Mouse (Mus musculus): Measurements from ENCODE around the gene Prdm16. TPM values are rescaled to one million over a fixed set of nuclear protein-coding genes. Genes with fewer than 3 reads are reported as not detected.

Prdm16 gene
- polyA plus RNA-seq, 1 experiment: not detected

DNA sequence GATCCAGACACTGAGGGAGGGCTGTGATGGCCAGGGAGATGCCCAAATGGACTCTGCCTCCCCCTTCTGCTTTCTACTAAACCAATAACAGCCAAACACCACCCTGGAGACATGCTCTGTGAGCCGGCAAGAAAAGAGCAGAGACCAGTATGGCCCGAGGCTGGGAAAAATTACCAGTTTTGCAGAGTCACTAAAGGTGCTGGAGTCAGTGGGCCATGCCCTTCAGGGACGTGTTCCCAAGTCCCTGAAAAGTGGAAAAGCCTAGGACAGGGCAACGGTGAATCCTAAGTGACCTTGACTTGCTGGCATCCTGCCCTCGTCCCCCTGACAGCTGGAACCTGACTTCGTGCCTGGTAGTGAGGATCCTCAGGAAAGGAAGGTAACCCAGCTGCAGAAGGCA is 5.8 kb upstream of the Prdm16 start:
- H3K79me3 ChIP-seq (ENCODE audit: low read depth): no peaks in the 10 kb centered on the region
- H3ac ChIP-seq (ENCODE audit: control insufficient read depth, insufficient read length, low read depth): no peak overlapping the region
- no peaks in the 10 kb centered on the region for H3K79me2 ChIP-seq (ENCODE audit: control insufficient read depth, insufficient read depth)
- TF ChIP-seq USF1 (IDR thresholded peaks at IDR 0.05; ENCODE audit: low read depth): no peak
- no peak for TF ChIP-seq CEBPB (IDR thresholded peaks at IDR 0.05; ENCODE audit: low read depth)
- no peak for TF ChIP-seq MAX (IDR thresholded peaks at IDR 0.05)
- no peak for TF ChIP-seq FOSL1 (IDR thresholded peaks at IDR 0.05; ENCODE audit: insufficient read depth, low read length, poor library complexity, severe bottlenecking)
- no peak for TF ChIP-seq MYOG (IDR thresholded peaks at IDR 0.05; ENCODE audit: control insufficient read depth, extremely low read depth, insufficient read length)
- TF ChIP-seq MYOD1 (IDR thresholded peaks at IDR 0.05; ENCODE audit: control insufficient read depth, insufficient read length, low read depth): no peak
- TF ChIP-seq CTCF (IDR thresholded peaks at IDR 0.05; ENCODE audit: control insufficient read depth, insufficient read depth, insufficient read length): no peak
- no peak overlapping the region for H3K4me3 ChIP-seq (ENCODE audit: insufficient read depth, poor library complexity, severe bottlenecking)
- no peaks in the 10 kb centered on the region for H3K36me3 ChIP-seq (ENCODE audit: control insufficient read depth, insufficient read depth)
- no peaks in the 10 kb centered on the region for H3K27me3 ChIP-seq (ENCODE audit: control insufficient read depth, insufficient read depth, insufficient read length)

- no peak overlapping the region for H3K4me3 ChIP-seq (ENCODE audit: insufficient read depth, poor library complexity, severe bottlenecking)
- no peak overlapping the region for H3ac ChIP-seq (ENCODE audit: control insufficient read depth, insufficient read length, low read depth)
- TF ChIP-seq CEBPB (IDR thresholded peaks at IDR 0.05; ENCODE audit: low read depth): no peak
- TF ChIP-seq MYOG (IDR thresholded peaks at IDR 0.05; ENCODE audit: control insufficient read depth, extremely low read depth, insufficient read length): no peak
- no peak for TF ChIP-seq MYOD1 (IDR thresholded peaks at IDR 0.05; ENCODE audit: control insufficient read depth, insufficient read length, low read depth)
- TF ChIP-seq MAX (IDR thresholded peaks at IDR 0.05): no peak
- no peak for TF ChIP-seq FOSL1 (IDR thresholded peaks at IDR 0.05; ENCODE audit: insufficient read depth, low read length, poor library complexity, severe bottlenecking)
- no peak for TF ChIP-seq CTCF (IDR thresholded peaks at IDR 0.05; ENCODE audit: control insufficient read depth, insufficient read depth, insufficient read length)
- no peak for TF ChIP-seq USF1 (IDR thresholded peaks at IDR 0.05; ENCODE audit: low read depth)
- no peaks in the 10 kb centered on the region for H3K79me3 ChIP-seq (ENCODE audit: low read depth)
- H3K79me2 ChIP-seq (ENCODE audit: control insufficient read depth, insufficient read depth): no peaks in the 10 kb centered on the region
- H3K36me3 ChIP-seq (ENCODE audit: control insufficient read depth, insufficient read depth): no peaks in the 10 kb centered on the region
- H3K27me3 ChIP-seq (ENCODE audit: control insufficient read depth, insufficient read depth, insufficient read length): no peaks in the 10 kb centered on the region
These were observed 4.8 kb upstream of the Prdm16 start for GRCm38 (mm10) chr4:154641296-154642110.

DNA sequence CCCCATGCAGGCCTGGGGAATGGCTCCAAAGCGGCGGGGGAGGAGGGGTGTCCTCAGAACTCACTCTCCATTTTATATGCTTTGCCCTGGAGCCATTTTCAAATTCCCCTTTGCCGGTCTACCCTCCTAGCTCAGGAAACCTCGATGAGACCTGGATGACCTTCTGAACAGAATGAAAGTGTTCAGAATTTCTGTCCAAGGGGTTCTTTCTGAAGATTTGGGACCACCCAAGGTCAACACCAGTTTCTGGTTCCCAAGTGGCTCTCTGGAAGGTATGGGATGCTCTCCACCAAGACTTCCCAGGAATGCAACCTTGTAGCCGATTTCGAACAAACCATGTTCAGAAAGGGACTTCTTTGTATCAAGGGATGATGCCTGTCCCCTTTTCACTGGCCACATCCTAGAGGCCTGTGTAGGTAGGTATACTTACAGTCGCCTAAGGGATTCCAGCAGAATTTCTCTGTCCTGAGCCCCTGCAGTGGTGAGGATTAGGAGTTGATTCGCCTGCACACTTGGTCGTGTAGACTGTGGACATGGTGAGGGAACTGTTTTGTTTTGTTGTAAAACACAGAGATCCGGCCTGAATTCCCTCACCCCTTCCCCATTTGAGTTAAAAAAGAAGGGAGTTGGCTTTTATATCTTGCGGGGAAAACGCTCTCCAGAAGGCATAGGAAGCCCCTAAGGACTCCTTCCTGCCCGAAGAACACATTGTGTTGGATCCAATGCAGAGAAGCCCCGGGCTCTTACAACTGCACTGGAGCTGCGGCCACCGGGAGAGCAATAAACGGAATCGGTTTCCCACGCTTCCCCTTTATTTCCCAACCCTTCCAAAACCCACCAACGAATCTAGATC is 4.0 kb upstream of the Prdm16 start:
- no peak overlapping the region for H3K4me3 ChIP-seq (ENCODE audit: insufficient read depth, poor library complexity, severe bottlenecking)
- H3K36me3 ChIP-seq (ENCODE audit: control insufficient read depth, insufficient read depth): no peaks in the 10 kb centered on the region
- no peaks in the 10 kb centered on the region for H3K79me3 ChIP-seq (ENCODE audit: low read depth)
- no peak for TF ChIP-seq CEBPB (IDR thresholded peaks at IDR 0.05; ENCODE audit: low read depth)
- TF ChIP-seq MYOD1 (IDR thresholded peaks at IDR 0.05; ENCODE audit: control insufficient read depth, insufficient read length, low read depth): no peak
- no peak for TF ChIP-seq MAX (IDR thresholded peaks at IDR 0.05)
- TF ChIP-seq USF1 (IDR thresholded peaks at IDR 0.05; ENCODE audit: low read depth): no peak
- TF ChIP-seq FOSL1 (IDR thresholded peaks at IDR 0.05; ENCODE audit: insufficient read depth, low read length, poor library complexity, severe bottlenecking): no peak
- TF ChIP-seq CTCF (IDR thresholded peaks at IDR 0.05; ENCODE audit: control insufficient read depth, insufficient read depth, insufficient read length): no peak
- TF ChIP-seq MYOG (IDR thresholded peaks at IDR 0.05; ENCODE audit: control insufficient read depth, extremely low read depth, insufficient read length): no peak
- H3K27me3 ChIP-seq (ENCODE audit: control insufficient read depth, insufficient read depth, insufficient read length): no peaks in the 10 kb centered on the region
- H3K79me2 ChIP-seq (ENCODE audit: control insufficient read depth, insufficient read depth): no peaks in the 10 kb centered on the region
- H3ac ChIP-seq (ENCODE audit: control insufficient read depth, insufficient read length, low read depth): no peak overlapping the region

DNA sequence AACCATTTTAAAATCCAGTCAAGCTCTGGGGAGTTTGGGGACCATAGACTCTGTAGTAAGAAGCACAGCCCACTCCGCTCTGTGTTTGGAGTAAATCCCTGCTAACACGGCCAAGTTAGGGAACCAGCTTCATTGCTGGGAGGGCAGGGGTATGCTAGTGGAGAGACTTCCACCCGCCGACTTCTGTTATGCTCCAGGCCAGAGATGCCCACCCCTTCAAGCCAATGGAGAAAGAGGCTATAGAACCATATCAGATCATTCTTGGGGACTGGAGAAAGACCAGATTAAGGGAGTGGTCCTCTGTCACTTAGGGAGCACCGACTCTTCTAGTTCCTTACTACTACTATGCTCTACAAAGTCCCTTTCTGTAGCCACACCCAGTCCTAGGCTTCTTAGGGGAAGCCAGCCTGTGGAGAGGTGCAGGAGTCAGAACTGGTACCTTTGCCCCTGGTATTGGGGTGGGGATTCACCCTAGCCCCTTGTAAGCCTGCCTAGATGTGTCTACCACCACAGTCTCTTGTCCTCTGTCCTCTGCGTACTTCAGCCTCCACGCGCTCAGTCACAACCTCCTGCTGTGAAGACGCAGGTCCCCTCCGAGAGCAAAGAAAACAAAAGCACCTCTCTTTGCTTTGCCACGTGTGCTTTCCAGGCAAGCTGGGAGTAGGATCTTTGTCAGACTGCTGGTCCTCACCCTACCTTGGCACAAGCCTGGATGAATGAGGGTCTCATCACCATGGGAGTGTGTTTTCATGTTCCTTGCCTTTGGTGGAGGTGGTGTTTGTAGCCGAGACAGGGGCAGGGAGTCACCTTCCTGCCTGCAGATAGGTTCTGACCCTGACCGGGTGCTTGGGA is 3.1 kb upstream of the Prdm16 start:
- no peaks in the 10 kb centered on the region for H3K79me3 ChIP-seq (ENCODE audit: low read depth)
- H3ac ChIP-seq (ENCODE audit: control insufficient read depth, insufficient read length, low read depth): no peak overlapping the region
- no peak for TF ChIP-seq MAX (IDR thresholded peaks at IDR 0.05)
- TF ChIP-seq FOSL1 (IDR thresholded peaks at IDR 0.05; ENCODE audit: insufficient read depth, low read length, poor library complexity, severe bottlenecking): no peak
- TF ChIP-seq CEBPB (IDR thresholded peaks at IDR 0.05; ENCODE audit: low read depth): no peak
- no peak for TF ChIP-seq USF1 (IDR thresholded peaks at IDR 0.05; ENCODE audit: low read depth)
- TF ChIP-seq CTCF (IDR thresholded peaks at IDR 0.05; ENCODE audit: control insufficient read depth, insufficient read depth, insufficient read length): no peak
- no peak for TF ChIP-seq MYOD1 (IDR thresholded peaks at IDR 0.05; ENCODE audit: control insufficient read depth, insufficient read length, low read depth)
- no peak for TF ChIP-seq MYOG (IDR thresholded peaks at IDR 0.05; ENCODE audit: control insufficient read depth, extremely low read depth, insufficient read length)
- no peaks in the 10 kb centered on the region for H3K79me2 ChIP-seq (ENCODE audit: control insufficient read depth, insufficient read depth)
- no peaks in the 10 kb centered on the region for H3K36me3 ChIP-seq (ENCODE audit: control insufficient read depth, insufficient read depth)
- H3K4me3 ChIP-seq (ENCODE audit: insufficient read depth, poor library complexity, severe bottlenecking): no peak overlapping the region
- no peaks in the 10 kb centered on the region for H3K27me3 ChIP-seq (ENCODE audit: control insufficient read depth, insufficient read depth, insufficient read length)

DNA sequence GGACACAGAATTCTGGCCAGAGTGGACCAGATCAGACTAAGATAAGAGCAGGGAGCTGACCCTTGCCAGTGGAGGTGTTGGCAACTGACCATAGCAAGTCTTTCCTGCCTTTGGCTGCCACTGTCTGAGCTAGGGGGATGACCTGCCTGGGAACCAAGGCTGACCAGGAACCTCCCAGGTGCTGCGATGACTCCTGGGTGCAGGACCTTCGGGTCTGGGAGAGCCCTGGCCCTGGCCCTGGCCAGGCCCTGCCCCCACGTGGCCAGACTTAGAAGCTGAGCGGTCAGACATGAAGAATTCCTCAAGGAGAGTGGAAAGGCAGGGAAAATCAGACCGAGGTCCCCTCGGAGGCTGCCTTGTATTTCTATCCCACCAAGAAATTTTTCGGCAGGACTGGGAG is 2.5 kb upstream of the Prdm16 start:
- H3K4me3 ChIP-seq (ENCODE audit: insufficient read depth, poor library complexity, severe bottlenecking): no peak overlapping the region
- no peaks in the 10 kb centered on the region for H3K79me2 ChIP-seq (ENCODE audit: control insufficient read depth, insufficient read depth)
- TF ChIP-seq MYOD1 (IDR thresholded peaks at IDR 0.05; ENCODE audit: control insufficient read depth, insufficient read length, low read depth) (no peak), MYOG (IDR thresholded peaks at IDR 0.05; ENCODE audit: control insufficient read depth, extremely low read depth, insufficient read length) (no peak), FOSL1 (IDR thresholded peaks at IDR 0.05; ENCODE audit: insufficient read depth, low read length, poor library complexity, severe bottlenecking) (no peak), CTCF (IDR thresholded peaks at IDR 0.05; ENCODE audit: control insufficient read depth, insufficient read depth, insufficient read length) (no peak), MAX (IDR thresholded peaks at IDR 0.05) (no peak), USF1 (IDR thresholded peaks at IDR 0.05; ENCODE audit: low read depth) (no peak), CEBPB (IDR thresholded peaks at IDR 0.05; ENCODE audit: low read depth) (no peak)
- H3ac ChIP-seq (ENCODE audit: control insufficient read depth, insufficient read length, low read depth): no peak overlapping the region
- H3K27me3 ChIP-seq (ENCODE audit: control insufficient read depth, insufficient read depth, insufficient read length): no peaks in the 10 kb centered on the region
- no peaks in the 10 kb centered on the region for H3K79me3 ChIP-seq (ENCODE audit: low read depth)
- H3K36me3 ChIP-seq (ENCODE audit: control insufficient read depth, insufficient read depth): no peaks in the 10 kb centered on the region

All from C2C12 (cell line).